Mouse (Mus musculus) 416B (cell line): Measurements from ENCODE around the gene Ttc28.
A peak's percentile ranks its signal among the peaks of the same experiment; 100 is the strongest.

Experiments
- DNase-seq: peaks from one replicate; pipeline ENCODE4 v3.0.0; 2011; ENCODE audit warnings: low read depth

Ttc28 gene

GRCm38 (mm10) chr5:110960067-110960466, 80.5 kb downstream of the Ttc28 start:
- DNase-seq: no peak

GRCm38 (mm10) chr5:110960890-110961289, 81.3 kb downstream of the Ttc28 start:
- no peak for DNase-seq

GRCm38 (mm10) chr5:110967483-110968055, 88.0 kb downstream of the Ttc28 start:
- DNase-seq: no peak

GRCm38 (mm10) chr5:110968566-110968965, 89.0 kb downstream of the Ttc28 start:
- no peak for DNase-seq

- DNase-seq: peak; percentile 15
Measured at GRCm38 (mm10) chr5:110970162-110970780, 90.7 kb downstream of the Ttc28 start.

- DNase-seq: no peak
Measured at GRCm38 (mm10) chr5:110976721-110977120, 97.1 kb downstream of the Ttc28 start.

- DNase-seq: no peak
Measured at GRCm38 (mm10) chr5:110977796-110978195, 98.2 kb downstream of the Ttc28 start.

GRCm38 (mm10) chr5:110978461-110978860, 98.9 kb downstream of the Ttc28 start:
- no peak for DNase-seq

- DNase-seq: no peak
Measured at GRCm38 (mm10) chr5:110979011-110979860, 99.6 kb downstream of the Ttc28 start.

- no peak for DNase-seq
Measured at GRCm38 (mm10) chr5:110979861-110980346, 100.3 kb downstream of the Ttc28 start.

- DNase-seq: no peak
Measured at GRCm38 (mm10) chr5:110980576-110980975, 101.0 kb downstream of the Ttc28 start.

- DNase-seq: no peak
Measured at GRCm38 (mm10) chr5:110982436-110982835, 102.8 kb downstream of the Ttc28 start.

- DNase-seq: no peak
Measured at GRCm38 (mm10) chr5:110984136-110984681, 104.6 kb downstream of the Ttc28 start.

GRCm38 (mm10) chr5:110996835-110997539, 117.4 kb downstream of the Ttc28 start:
- no peak for DNase-seq

- no peak for DNase-seq
Measured at GRCm38 (mm10) chr5:110997692-110998091, 118.1 kb downstream of the Ttc28 start.

GRCm38 (mm10) chr5:110998298-110998697, 118.7 kb downstream of the Ttc28 start:
- DNase-seq: no peak

- no peak for DNase-seq
Measured at GRCm38 (mm10) chr5:111000953-111001352, 121.3 kb downstream of the Ttc28 start.

GRCm38 (mm10) chr5:111003220-111003619, 123.6 kb downstream of the Ttc28 start:
- no peak for DNase-seq

- DNase-seq: no peak
Measured at GRCm38 (mm10) chr5:111003750-111004149, 124.1 kb downstream of the Ttc28 start.

GRCm38 (mm10) chr5:111006272-111007135, 126.9 kb downstream of the Ttc28 start:
- DNase-seq: no peak

- no peak for DNase-seq
Measured at GRCm38 (mm10) chr5:111007136-111007500, 127.5 kb downstream of the Ttc28 start.
